Mouse (Mus musculus): Measurements from ENCODE around the gene Rbmx2. TPM values are rescaled to one million over a fixed set of nuclear protein-coding genes. Genes with fewer than 3 reads are reported as not detected.

Rbmx2 gene
- polyA plus RNA-seq, 1 experiment from 2014 or later = 14.7 TPM

GRCm38 (mm10) chrX:48712846-48713245 lies 18.0 kb downstream of the Rbmx2 start:
- no peak overlapping the region for H3K4me3 ChIP-seq (replicated peaks; ENCODE audit: low read length)
- H3K9me3 ChIP-seq (replicated peaks; ENCODE audit: control insufficient read depth, low read length) = no peaks in the 10 kb centered on the region
- no peak for ATAC-seq (ENCODE audit: insufficient read depth, low FRiP score)
- H3K9ac ChIP-seq (ENCODE audit: low read length) = no peak overlapping the region
- H3K27me3 ChIP-seq (ENCODE audit: control insufficient read depth, insufficient read depth, low read length) = no peaks in the 10 kb centered on the region
- no peaks in the 10 kb centered on the region; the same call in 1 of the 2 replicates for H3K36me3 ChIP-seq (ENCODE audit: control insufficient read depth, insufficient read depth, low read length)
- no peak overlapping the region for H3K27ac ChIP-seq (ENCODE audit: low read length)
- no peaks in the 10 kb centered on the region for H3K4me1 ChIP-seq (ENCODE audit: control insufficient read depth, insufficient read depth, low read length)
- 87% methylated on average over 8 of the region's 8 CpGs for WGBS
- H3K4me2 ChIP-seq (ENCODE audit: low read depth, low read length) = no peak overlapping the region

- no peak overlapping the region for H3K27ac ChIP-seq (ENCODE audit: low read length)
- H3K9ac ChIP-seq (ENCODE audit: low read length) = no peak overlapping the region
- H3K4me1 ChIP-seq (ENCODE audit: control insufficient read depth, insufficient read depth, low read length) = no peaks in the 10 kb centered on the region
- 79% methylated on average over 2 of the region's 2 CpGs for WGBS
- H3K9me3 ChIP-seq (replicated peaks; ENCODE audit: control insufficient read depth, low read length) = no peaks in the 10 kb centered on the region
- ATAC-seq (ENCODE audit: insufficient read depth, low FRiP score) = no peak
- no peaks in the 10 kb centered on the region for H3K36me3 ChIP-seq (ENCODE audit: control insufficient read depth, insufficient read depth, low read length)
- no peaks in the 10 kb centered on the region for H3K27me3 ChIP-seq (ENCODE audit: control insufficient read depth, insufficient read depth, low read length)
- no peak overlapping the region for H3K4me3 ChIP-seq (replicated peaks; ENCODE audit: low read length)
- no peak overlapping the region for H3K4me2 ChIP-seq (ENCODE audit: low read depth, low read length)
These were observed 60.0 kb downstream of the Rbmx2 start for GRCm38 (mm10) chrX:48754710-48755283.

Other genes with a start within 250 kb of the Rbmx2 start
- gene Elf4, start 231.9 kb upstream of the Rbmx2 start, polyA plus RNA-seq (2015; fragmentation: Nextera tagmentation; extraction: Ambion mirVana) = 9.1 and 9.3 TPM in 2 replicates
- 78.0 and 81.0 TPM in 2 replicates for gene Aifm1, start 181.4 kb upstream of the Rbmx2 start, polyA plus RNA-seq (2015; fragmentation: Nextera tagmentation; extraction: Ambion mirVana)
- gene Rab33a, start 175.7 kb upstream of the Rbmx2 start, polyA plus RNA-seq (2015; fragmentation: Nextera tagmentation; extraction: Ambion mirVana) = 5.3 and 5.9 TPM in 2 replicates
- gene Zfp280c, start 100.5 kb upstream of the Rbmx2 start, polyA plus RNA-seq (2015; fragmentation: Nextera tagmentation; extraction: Ambion mirVana) = 7.8 and 8.6 TPM in 2 replicates
- 11.8 and 14.3 TPM in 2 replicates for gene Slc25a14, start 71.6 kb upstream of the Rbmx2 start, polyA plus RNA-seq (2015; fragmentation: Nextera tagmentation; extraction: Ambion mirVana)
- gene Gpr119, start 20.5 kb upstream of the Rbmx2 start, polyA plus RNA-seq (2015; fragmentation: Nextera tagmentation; extraction: Ambion mirVana) = 0.14 TPM in 1 of 2 replicates, not detected in the other
- not detected in 2 replicates for gene Gm595, start 182.7 kb downstream of the Rbmx2 start, polyA plus RNA-seq (2015; fragmentation: Nextera tagmentation; extraction: Ambion mirVana)